Mouse (Mus musculus): ENCODE data around the gene Lhx8. TPM values are rescaled to one million over a fixed set of nuclear protein-coding genes. Genes with fewer than 3 reads are reported as not detected.
A peak's percentile ranks its signal among the peaks of the same experiment; 100 is the strongest.

Gene Lhx8
- polyA plus RNA-seq, 1 experiment from 2014 or later: 35.3 TPM

GRCm38 (mm10) chr3:154334806-154335205 lies 4.3 kb upstream of the Lhx8 start:
- H3K9ac ChIP-seq (replicated peaks; ENCODE audit: low read depth, low read length): no peak overlapping the region
- no peaks in the 10 kb centered on the region for H3K36me3 ChIP-seq (ENCODE audit: control insufficient read depth, insufficient read depth)
- no peak overlapping the region for H3K27ac ChIP-seq (ENCODE audit: low read length)
- H3K4me2 ChIP-seq (ENCODE audit: low read length): no peak overlapping the region
- H3K27me3 ChIP-seq (replicated peaks; ENCODE audit: control insufficient read depth, insufficient read depth, low read length): peaks cover 44% of the 10 kb centered on the region
- no peaks in the 10 kb centered on the region for H3K9me3 ChIP-seq (ENCODE audit: control insufficient read depth, low read length)
- peaks cover 12% of the 10 kb centered on the region for H3K4me1 ChIP-seq (replicated peaks; ENCODE audit: control insufficient read depth, insufficient read depth, low read length)
- no peak overlapping the region for H3K4me3 ChIP-seq (replicated peaks; ENCODE audit: low read length)
- ATAC-seq: no peak
- WGBS: 6% methylated on average over 10 of the region's 10 CpGs

GRCm38 (mm10) chr3:154333401-154333999 lies 3.0 kb upstream of the Lhx8 start:
- Histone ChIP-seq H3K4me1 (replicated peaks; ENCODE audit: control insufficient read depth, insufficient read depth, low read length) (peaks cover 22% of the 10 kb centered on the region), H3K36me3 (ENCODE audit: control insufficient read depth, insufficient read depth) (no peaks in the 10 kb centered on the region), H3K27ac (ENCODE audit: low read length) (no peak overlapping the region), H3K9ac (replicated peaks; ENCODE audit: low read depth, low read length) (no peak overlapping the region), H3K4me3 (replicated peaks; ENCODE audit: low read length) (no peak overlapping the region), H3K9me3 (ENCODE audit: control insufficient read depth, low read length) (no peaks in the 10 kb centered on the region), H3K27me3 (replicated peaks; ENCODE audit: control insufficient read depth, insufficient read depth, low read length) (peaks cover 44% of the 10 kb centered on the region), H3K4me2 (ENCODE audit: low read length) (no peak overlapping the region)
- under 1% methylated on average over 16 of the region's 16 CpGs for WGBS
- no peak for ATAC-seq

GRCm38 (mm10) chr3:154332941-154333340 lies 2.5 kb upstream of the Lhx8 start:
- 3% methylated on average over 15 of the region's 15 CpGs for WGBS
- peaks cover 44% of the 10 kb centered on the region for H3K27me3 ChIP-seq (replicated peaks; ENCODE audit: control insufficient read depth, insufficient read depth, low read length)
- H3K9me3 ChIP-seq (ENCODE audit: control insufficient read depth, low read length): no peaks in the 10 kb centered on the region
- H3K27ac ChIP-seq (ENCODE audit: low read length): no peak overlapping the region
- no peaks in the 10 kb centered on the region for H3K36me3 ChIP-seq (ENCODE audit: control insufficient read depth, insufficient read depth)
- H3K4me2 ChIP-seq (ENCODE audit: low read length): no peak overlapping the region
- H3K4me3 ChIP-seq (replicated peaks; ENCODE audit: low read length): no peak overlapping the region
- no peak for ATAC-seq
- peaks cover 28% of the 10 kb centered on the region for H3K4me1 ChIP-seq (replicated peaks; ENCODE audit: control insufficient read depth, insufficient read depth, low read length)
- no peak overlapping the region for H3K9ac ChIP-seq (replicated peaks; ENCODE audit: low read depth, low read length)

- 0 out of 2 replicates have a peak overlapping the region, but pooled peaks have one; percentile 14 for H3K9ac ChIP-seq (replicated peaks; ENCODE audit: low read depth, low read length)
- H3K27me3 ChIP-seq (replicated peaks; ENCODE audit: control insufficient read depth, insufficient read depth, low read length): peaks cover 47% of the 10 kb centered on the region
- ATAC-seq: no peak
- peak overlapping the region; percentile 5 for H3K4me3 ChIP-seq (replicated peaks; ENCODE audit: low read length)
- H3K36me3 ChIP-seq (ENCODE audit: control insufficient read depth, insufficient read depth): no peaks in the 10 kb centered on the region
- WGBS: under 1% methylated on average over 20 of the region's 20 CpGs
- H3K27ac ChIP-seq (ENCODE audit: low read length): no peak overlapping the region
- H3K4me2 ChIP-seq (ENCODE audit: low read length): no peak overlapping the region; the same call in 1 of the 2 replicates
- H3K4me1 ChIP-seq (replicated peaks; ENCODE audit: control insufficient read depth, insufficient read depth, low read length): peaks cover 30% of the 10 kb centered on the region
- no peaks in the 10 kb centered on the region for H3K9me3 ChIP-seq (ENCODE audit: control insufficient read depth, low read length)
Observed at GRCm38 (mm10) chr3:154332213-154332530, 1.7 kb upstream of the Lhx8 start.

- Histone ChIP-seq H3K4me1 (replicated peaks; ENCODE audit: control insufficient read depth, insufficient read depth, low read length) (peaks cover 30% of the 10 kb centered on the region), H3K27me3 (replicated peaks; ENCODE audit: control insufficient read depth, insufficient read depth, low read length) (peaks cover 49% of the 10 kb centered on the region), H3K4me2 (ENCODE audit: low read length) (no peak overlapping the region; the same call in 1 of the 2 replicates), H3K27ac (ENCODE audit: low read length) (no peak overlapping the region), H3K36me3 (ENCODE audit: control insufficient read depth, insufficient read depth) (no peaks in the 10 kb centered on the region), H3K9me3 (ENCODE audit: control insufficient read depth, low read length) (no peaks in the 10 kb centered on the region), H3K4me3 (replicated peaks; ENCODE audit: low read length) (peak overlapping the region; percentile 5), H3K9ac (replicated peaks; ENCODE audit: low read depth, low read length) (0 out of 2 replicates have a peak overlapping the region, but pooled peaks have one; percentile 14)
- ATAC-seq: no peak
- WGBS: 1% methylated on average over 21 of the region's 21 CpGs
Observed at GRCm38 (mm10) chr3:154331506-154332212, 1.2 kb upstream of the Lhx8 start.

GRCm38 (mm10) chr3:154331003-154331340 lies 513 bp upstream of the Lhx8 start:
- Histone ChIP-seq H3K27ac (ENCODE audit: low read length) (no peak overlapping the region), H3K9ac (replicated peaks; ENCODE audit: low read depth, low read length) (no peak overlapping the region), H3K4me3 (replicated peaks; ENCODE audit: low read length) (no peak overlapping the region), H3K9me3 (ENCODE audit: control insufficient read depth, low read length) (no peaks in the 10 kb centered on the region), H3K4me1 (replicated peaks; ENCODE audit: control insufficient read depth, insufficient read depth, low read length) (peaks cover 30% of the 10 kb centered on the region), H3K27me3 (replicated peaks; ENCODE audit: control insufficient read depth, insufficient read depth, low read length) (peaks cover 49% of the 10 kb centered on the region), H3K36me3 (ENCODE audit: control insufficient read depth, insufficient read depth) (no peaks in the 10 kb centered on the region), H3K4me2 (ENCODE audit: low read length) (no peak overlapping the region)
- WGBS: under 1% methylated on average over 10 of the region's 10 CpGs
- no peak for ATAC-seq

- H3K9me3 ChIP-seq (ENCODE audit: control insufficient read depth, low read length): no peaks in the 10 kb centered on the region
- under 1% methylated on average over 54 of the region's 54 CpGs for WGBS
- H3K27ac ChIP-seq (ENCODE audit: low read length): peak overlapping the region; percentile 30; the same call in 1 of the 2 replicates
- peak; percentile 10; the same call in 1 of the 2 replicates for ATAC-seq
- H3K4me1 ChIP-seq (replicated peaks; ENCODE audit: control insufficient read depth, insufficient read depth, low read length): peaks cover 30% of the 10 kb centered on the region
- H3K4me2 ChIP-seq (ENCODE audit: low read length): peak overlapping the region; percentile 26
- H3K9ac ChIP-seq (replicated peaks; ENCODE audit: low read depth, low read length): peak overlapping the region; percentile 30; the same call in 1 of the 2 replicates
- peak overlapping the region; percentile 29 for H3K4me3 ChIP-seq (replicated peaks; ENCODE audit: low read length)
- H3K27me3 ChIP-seq (replicated peaks; ENCODE audit: control insufficient read depth, insufficient read depth, low read length): peaks cover 47% of the 10 kb centered on the region
- no peaks in the 10 kb centered on the region for H3K36me3 ChIP-seq (ENCODE audit: control insufficient read depth, insufficient read depth)
Observed at GRCm38 (mm10) chr3:154329323-154330180, 907 bp downstream of the Lhx8 start.

- peaks cover 44% of the 10 kb centered on the region for H3K27me3 ChIP-seq (replicated peaks; ENCODE audit: control insufficient read depth, insufficient read depth, low read length)
- H3K27ac ChIP-seq (ENCODE audit: low read length): peak overlapping the region; percentile 30; the same call in 1 of the 2 replicates
- H3K36me3 ChIP-seq (ENCODE audit: control insufficient read depth, insufficient read depth): no peaks in the 10 kb centered on the region
- 1% methylated on average over 22 of the region's 22 CpGs for WGBS
- H3K4me3 ChIP-seq (replicated peaks; ENCODE audit: low read length): peak overlapping the region; percentile 43
- H3K4me2 ChIP-seq (ENCODE audit: low read length): peak overlapping the region; percentile 71
- peaks cover 30% of the 10 kb centered on the region for H3K4me1 ChIP-seq (replicated peaks; ENCODE audit: control insufficient read depth, insufficient read depth, low read length)
- ATAC-seq: no peak
- no peaks in the 10 kb centered on the region for H3K9me3 ChIP-seq (ENCODE audit: control insufficient read depth, low read length)
- peak overlapping the region; percentile 39 for H3K9ac ChIP-seq (replicated peaks; ENCODE audit: low read depth, low read length)
Observed at GRCm38 (mm10) chr3:154328721-154329322, 1.6 kb downstream of the Lhx8 start.
